Mouse (Mus musculus) CD8-positive naive resting alpha-beta T cell, adult 2 months (primary cell): ENCODE results near the gene Ccl25.
"Not testable (repeated sequence)": the region's sequence is repeated elsewhere in the genome, so short reads cannot be mapped to it uniquely, and the experiment has no call there.

Experiments
- DNase-seq, 2 experiments: peaks; one replicate each; pipeline ENCODE4 v3.0.0; 2022; ENCODE audit warnings: low read depth in 2 of 2, low spot score in 2 of 2

Gene Ccl25

DNA sequence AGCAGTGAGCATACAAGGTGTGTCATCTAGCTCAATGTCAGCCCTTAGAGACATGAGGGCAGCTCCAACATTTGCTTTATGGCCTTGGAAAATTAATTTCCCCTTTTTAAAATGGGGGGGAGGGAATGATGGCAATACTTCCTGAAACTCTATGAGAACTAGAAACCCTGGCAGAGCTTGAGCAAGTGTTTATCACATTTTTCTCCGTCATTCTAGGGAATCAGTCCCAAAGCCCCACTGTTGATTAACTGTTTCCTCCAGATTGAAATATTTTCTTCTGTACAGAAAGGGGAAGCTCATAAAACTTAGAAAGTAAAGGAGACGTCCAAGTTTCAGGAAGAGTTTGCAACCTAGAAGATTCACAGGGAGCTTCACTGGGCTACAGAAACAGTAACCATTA lies 10.7 kb downstream of the Ccl25 start:
- no peak for DNase-seq

DNA sequence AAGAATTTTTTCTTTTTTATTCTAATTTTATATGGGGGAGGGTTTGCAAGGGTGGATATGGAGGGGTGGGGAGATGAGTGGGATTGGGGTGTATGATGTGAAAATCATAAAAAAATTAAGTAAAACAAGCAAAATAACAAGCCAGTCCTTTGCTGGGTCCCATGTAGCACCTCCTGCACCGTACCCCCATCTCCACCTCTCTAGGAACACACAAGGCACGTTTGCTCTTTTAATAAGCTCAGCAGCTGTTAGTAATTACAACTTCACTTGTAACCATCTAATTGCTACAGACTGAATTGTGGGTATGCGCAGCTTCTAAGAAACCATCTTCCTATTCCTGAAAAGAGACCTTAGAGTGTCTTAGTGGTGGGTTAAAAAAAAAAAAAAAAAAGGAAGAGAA lies 15.2 kb downstream of the Ccl25 start:
- no peak for DNase-seq

DNA sequence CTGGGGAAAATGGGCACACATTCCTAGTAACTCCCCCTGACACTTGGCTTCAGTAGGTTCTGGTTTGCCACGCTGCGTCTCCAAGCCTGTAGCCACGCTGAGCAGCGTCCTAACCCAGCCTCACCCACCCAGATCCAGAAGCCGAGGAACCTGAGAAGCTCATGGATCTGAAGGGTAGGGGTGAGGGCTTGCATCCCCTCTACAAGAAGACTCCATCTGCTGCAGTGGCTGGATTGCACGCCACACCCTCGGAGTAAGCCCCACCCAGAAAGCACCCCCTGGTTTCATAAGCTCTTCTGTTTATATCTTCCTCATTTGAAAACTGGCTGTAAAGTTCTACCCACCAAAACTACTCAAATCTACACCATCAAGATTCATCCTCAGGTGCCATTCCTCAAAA lies 22.7 kb downstream of the Ccl25 start:
- DNase-seq: no peak

DNA sequence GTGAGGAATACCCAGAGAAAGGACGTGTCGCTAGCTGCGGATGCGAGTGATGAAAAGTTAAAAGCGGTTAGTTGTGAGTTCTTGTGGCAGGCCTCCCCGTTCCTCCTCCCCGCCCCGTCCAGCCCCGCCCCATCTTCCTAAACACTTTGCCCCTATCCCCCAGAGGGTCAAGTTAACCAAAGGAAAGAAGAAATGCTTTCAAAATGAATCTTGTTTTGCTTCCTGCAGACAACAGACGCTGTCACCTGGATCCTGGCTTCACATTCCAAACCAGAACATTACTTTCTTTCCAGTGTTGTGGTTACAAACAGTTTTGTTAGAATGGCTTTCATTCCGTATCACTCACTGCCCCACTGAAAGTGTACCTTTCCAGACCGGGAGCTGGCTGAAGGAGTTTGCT lies 23.3 kb downstream of the Ccl25 start:
- DNase-seq: no peak

GRCm38 (mm10) chr8:4349335-4349734 lies 24.3 kb downstream of the Ccl25 start:
- no peak for DNase-seq

GRCm38 (mm10) chr8:4350618-4351017 lies 25.6 kb downstream of the Ccl25 start:
- no peak for DNase-seq

DNA sequence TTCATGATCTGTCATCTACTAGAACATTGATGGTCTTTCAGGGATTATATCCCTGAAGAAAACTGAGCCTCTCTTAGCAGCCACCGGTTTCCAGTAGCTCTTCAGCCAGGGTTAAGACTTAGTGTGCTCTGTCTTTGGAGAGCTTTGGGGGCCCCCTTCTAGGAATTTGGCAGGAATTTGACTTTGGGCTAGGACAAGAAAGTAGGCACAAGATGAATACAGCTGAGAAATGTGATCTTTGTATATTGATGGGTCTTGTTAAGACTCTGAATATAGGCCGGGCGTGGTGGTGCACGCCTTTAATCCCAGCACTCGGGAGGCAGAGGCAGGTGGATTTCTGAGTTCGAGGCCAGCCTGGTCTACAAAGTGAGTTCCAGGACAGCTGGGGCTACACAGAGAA lies 27.6 kb downstream of the Ccl25 start:
- DNase-seq: not testable (repeated sequence)

GRCm38 (mm10) chr8:4353741-4354140 lies 28.7 kb downstream of the Ccl25 start:
- no peak for DNase-seq

DNA sequence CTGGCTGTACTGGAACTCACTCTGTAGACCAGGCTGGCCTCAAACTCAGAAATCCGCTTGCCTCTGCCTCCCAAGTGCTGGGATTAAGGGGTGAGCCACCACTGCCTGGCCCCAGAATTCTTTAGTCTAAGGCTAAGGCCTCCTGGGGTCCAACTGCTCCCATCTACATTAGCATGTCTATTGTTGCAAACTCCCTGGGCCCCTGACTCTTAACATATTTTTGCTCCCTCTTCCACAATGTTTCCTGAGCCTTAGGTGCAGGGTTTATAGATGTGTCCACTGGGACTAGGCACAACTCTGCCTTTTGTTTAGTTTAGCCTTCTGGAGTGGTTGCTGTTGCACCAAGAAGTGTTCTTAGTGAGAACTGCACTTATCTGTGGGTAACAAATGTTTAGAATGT lies 29.5 kb downstream of the Ccl25 start:
- DNase-seq: no peak

DNA sequence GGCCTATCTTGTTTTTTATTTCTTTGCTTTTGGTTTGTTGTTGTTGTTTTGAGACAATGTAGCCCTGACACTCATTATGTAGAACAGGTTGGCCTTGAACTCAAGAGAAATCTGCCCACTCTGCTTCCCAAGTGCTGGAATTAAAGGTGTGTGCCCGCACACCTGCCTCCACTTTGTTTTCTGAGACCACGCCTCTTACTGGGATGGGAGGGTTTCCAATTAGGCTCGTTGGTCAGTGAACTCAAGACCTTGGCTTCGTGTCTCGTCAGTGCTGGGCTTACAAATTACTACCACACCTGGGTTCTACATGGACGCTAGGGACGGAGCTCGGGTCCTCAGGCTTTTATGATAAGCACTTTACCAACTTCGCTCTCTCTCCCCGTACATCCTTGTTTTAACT lies 30.4 kb downstream of the Ccl25 start:
- no peak for DNase-seq

- no peak for DNase-seq
Measured at GRCm38 (mm10) chr8:4359362-4359761, 34.4 kb downstream of the Ccl25 start.

- DNase-seq: no peak
Measured at GRCm38 (mm10) chr8:4360922-4361321, 35.9 kb downstream of the Ccl25 start.

DNA sequence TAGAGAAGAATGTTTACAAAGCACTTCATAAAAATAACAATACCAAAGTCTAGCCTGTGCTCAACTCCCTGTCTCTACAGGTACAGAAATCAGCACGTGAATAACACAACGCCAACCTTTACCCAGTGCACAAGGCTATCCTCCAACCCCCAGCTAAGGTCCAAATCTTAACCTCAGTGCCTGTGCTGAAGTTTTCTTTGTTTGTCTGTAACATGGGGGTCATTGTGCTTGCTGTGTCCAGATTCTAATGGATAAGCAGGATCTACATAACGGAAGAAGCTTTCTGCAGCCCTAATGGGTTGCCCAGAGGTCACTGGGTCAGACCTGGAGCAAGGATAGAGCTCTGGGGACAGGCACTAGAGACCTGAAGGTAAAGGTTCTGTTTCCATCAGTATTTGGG lies 41.2 kb downstream of the Ccl25 start:
- DNase-seq: no peak

GRCm38 (mm10) chr8:4367808-4368207 lies 42.8 kb downstream of the Ccl25 start:
- DNase-seq: no peak

DNA sequence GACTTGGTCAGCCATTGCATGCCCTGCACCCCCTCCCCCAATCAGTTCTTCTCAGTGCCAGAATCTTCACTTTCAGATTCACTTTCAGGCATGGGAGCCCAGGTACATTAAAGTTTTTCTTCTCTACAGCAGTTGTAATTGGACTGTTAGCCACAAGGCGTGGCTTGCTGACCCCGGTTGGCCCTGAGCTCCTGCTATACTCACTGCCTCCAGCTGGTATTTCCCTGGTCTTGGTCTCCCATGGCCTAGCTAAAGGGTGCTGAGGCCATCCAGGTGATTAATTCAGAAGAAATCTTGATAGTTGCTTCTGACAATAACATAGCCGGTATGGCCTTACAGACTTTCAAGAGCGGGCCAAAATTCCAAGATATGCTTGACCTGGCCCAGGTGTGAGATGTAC lies 43.5 kb downstream of the Ccl25 start:
- no peak for DNase-seq

GRCm38 (mm10) chr8:4370078-4370477 lies 45.1 kb downstream of the Ccl25 start:
- DNase-seq: peak; percentile 18 to 19

GRCm38 (mm10) chr8:4372657-4373056 lies 47.6 kb downstream of the Ccl25 start:
- DNase-seq: no peak

GRCm38 (mm10) chr8:4401442-4401841 lies 76.4 kb downstream of the Ccl25 start:
- no peak for DNase-seq

- DNase-seq: no peak
Measured at GRCm38 (mm10) chr8:4403960-4404879, 79.2 kb downstream of the Ccl25 start.

- no peak for DNase-seq
Measured at GRCm38 (mm10) chr8:4404880-4405261, 79.9 kb downstream of the Ccl25 start.

- not testable (repeated sequence) for DNase-seq
Measured at GRCm38 (mm10) chr8:4408425-4408824, 83.4 kb downstream of the Ccl25 start.
